Mouse (Mus musculus): ENCODE measurements at regions not wholly inside any gene's neighbourhood (a gene's known extent, or its start where the extent isn't known, plus 50 kb on each side); places are given as distances from the start of the nearest gene placed in this dataset.

DNA sequence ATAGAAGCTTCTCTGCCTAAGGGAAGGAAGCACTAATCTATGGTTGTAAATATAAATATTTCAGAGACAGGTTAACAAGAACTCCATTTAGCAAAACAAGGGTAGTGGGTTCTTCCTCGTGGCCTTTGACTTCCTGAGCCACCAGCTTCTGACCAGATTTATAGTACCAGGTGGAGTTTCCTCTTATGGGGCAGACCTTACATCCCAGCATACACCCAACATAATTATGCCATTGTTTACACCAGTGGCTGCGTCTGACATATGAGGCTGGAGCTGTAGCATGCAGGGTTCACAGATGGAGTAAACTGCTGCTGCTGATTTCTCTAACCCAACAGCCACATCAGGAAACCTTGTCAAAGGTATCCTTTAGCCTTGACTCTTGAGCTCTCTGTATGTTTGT lies 75.5 kb downstream of the Trib2 start:
- no peak for ATAC-seq (replicated peaks; ENCODE audit: low FRiP score, low read depth)
- no peak for TF ChIP-seq CTCF (IDR thresholded peaks at IDR 0.05; ENCODE audit: low read depth)
- 39% methylated on average over 2 of the region's 2 CpGs for WGBS
- no peaks in the 10 kb centered on the region for H3K27me3 ChIP-seq (ENCODE audit: insufficient read depth, low read length)
- H3K27ac ChIP-seq, result no peak overlapping the region
- H3K36me3 ChIP-seq (ENCODE audit: insufficient read depth, low read length), result no peaks in the 10 kb centered on the region
- H3K4me1 ChIP-seq (replicated peaks; ENCODE audit: insufficient read depth, low read length), result no peaks in the 10 kb centered on the region; the same call in 1 of the 2 replicates
- H3K9me3 ChIP-seq (replicated peaks; ENCODE audit: low read length), result no peaks in the 10 kb centered on the region
- H3K9ac ChIP-seq (ENCODE audit: low read depth, low read length), result no peak overlapping the region
- peak; percentile 28 for DNase-seq (ENCODE audit: low spot score)
- H3K4me3 ChIP-seq (replicated peaks; ENCODE audit: low read depth, low read length), result no peak overlapping the region
- H3K4me2 ChIP-seq (ENCODE audit: low read length), result no peak overlapping the region

DNA sequence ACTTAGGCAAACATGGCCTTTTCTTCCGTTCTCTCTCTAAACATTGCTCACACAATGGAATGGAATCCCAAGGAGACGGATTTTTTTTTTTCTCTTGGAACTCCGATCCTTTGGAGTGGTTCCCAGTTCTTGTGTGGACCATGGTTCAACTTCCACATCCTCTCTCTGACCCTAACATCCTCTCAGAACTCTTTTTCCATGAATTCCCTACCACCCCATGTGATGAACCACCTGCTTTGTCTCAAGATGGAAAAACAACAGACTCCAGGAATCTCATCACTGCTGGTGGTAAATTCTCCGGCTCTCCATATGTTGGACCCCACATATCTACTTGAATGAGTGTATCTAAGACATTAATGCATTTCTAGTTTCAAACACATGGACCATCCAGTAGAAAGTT lies 77.7 kb downstream of the Trib2 start:
- Histone ChIP-seq H3K27me3 (ENCODE audit: insufficient read depth, low read length) (no peaks in the 10 kb centered on the region), H3K9ac (ENCODE audit: low read depth, low read length) (no peak overlapping the region)
- no peak for TF ChIP-seq CTCF (IDR thresholded peaks at IDR 0.05; ENCODE audit: low read depth)

GRCm38 (mm10) chr12:15731261-15731660 lies 85.5 kb downstream of the Trib2 start:
- Histone ChIP-seq H3K27me3 (ENCODE audit: insufficient read depth, low read length) (no peaks in the 10 kb centered on the region), H3K27ac (no peak overlapping the region), H3K9me3 (replicated peaks; ENCODE audit: low read length) (no peaks in the 10 kb centered on the region; the same call in 1 of the 2 replicates), H3K4me3 (replicated peaks; ENCODE audit: low read depth, low read length) (no peak overlapping the region), H3K4me2 (ENCODE audit: low read length) (no peak overlapping the region), H3K9ac (ENCODE audit: low read depth, low read length) (no peak overlapping the region), H3K36me3 (ENCODE audit: insufficient read depth, low read length) (no peaks in the 10 kb centered on the region), H3K4me1 (replicated peaks; ENCODE audit: insufficient read depth, low read length) (no peaks in the 10 kb centered on the region)
- DNase-seq (ENCODE audit: low spot score) (peak; percentile 71), ATAC-seq (replicated peaks; ENCODE audit: low FRiP score, low read depth) (no peak)
- no peak for TF ChIP-seq CTCF (IDR thresholded peaks at IDR 0.05; ENCODE audit: low read depth)
- WGBS, result 38% methylated on average over 3 of the region's 3 CpGs

More for the DNA sequence above, 77.7 kb downstream of the Trib2 start:
- Histone ChIP-seq H3K36me3 (ENCODE audit: insufficient read depth, low read length) (no peaks in the 10 kb centered on the region), H3K4me3 (replicated peaks; ENCODE audit: low read depth, low read length) (no peak overlapping the region), H3K9me3 (replicated peaks; ENCODE audit: low read length) (no peaks in the 10 kb centered on the region; the same call in 1 of the 2 replicates), H3K4me2 (ENCODE audit: low read length) (no peak overlapping the region), H3K4me1 (replicated peaks; ENCODE audit: insufficient read depth, low read length) (no peaks in the 10 kb centered on the region; the same call in 1 of the 2 replicates), H3K27ac (no peak overlapping the region)
- WGBS, result 37% methylated on average over 4 of the region's 4 CpGs
- peak; percentile 93 for DNase-seq (ENCODE audit: low spot score)
- peak; percentile 40; the same call in 1 of the 2 replicates for ATAC-seq (replicated peaks; ENCODE audit: low FRiP score, low read depth)

- Histone ChIP-seq H3K9me3 (replicated peaks; ENCODE audit: low read length) (no peaks in the 10 kb centered on the region), H3K27me3 (ENCODE audit: insufficient read depth, low read length) (no peaks in the 10 kb centered on the region), H3K4me1 (replicated peaks; ENCODE audit: insufficient read depth, low read length) (no peaks in the 10 kb centered on the region), H3K27ac (no peak overlapping the region), H3K36me3 (ENCODE audit: insufficient read depth, low read length) (no peaks in the 10 kb centered on the region), H3K4me3 (replicated peaks; ENCODE audit: low read depth, low read length) (no peak overlapping the region), H3K9ac (ENCODE audit: low read depth, low read length) (no peak overlapping the region), H3K4me2 (ENCODE audit: low read length) (no peak overlapping the region)
- TF ChIP-seq CTCF (IDR thresholded peaks at IDR 0.05; ENCODE audit: low read depth), result no peak
- DNase-seq (ENCODE audit: low spot score), result peak; percentile 59
- WGBS, result 52% methylated on average over 3 of the region's 3 CpGs
- ATAC-seq (replicated peaks; ENCODE audit: low FRiP score, low read depth), result no peak
These were observed 87.0 kb downstream of the Trib2 start for GRCm38 (mm10) chr12:15729696-15730095.

DNA sequence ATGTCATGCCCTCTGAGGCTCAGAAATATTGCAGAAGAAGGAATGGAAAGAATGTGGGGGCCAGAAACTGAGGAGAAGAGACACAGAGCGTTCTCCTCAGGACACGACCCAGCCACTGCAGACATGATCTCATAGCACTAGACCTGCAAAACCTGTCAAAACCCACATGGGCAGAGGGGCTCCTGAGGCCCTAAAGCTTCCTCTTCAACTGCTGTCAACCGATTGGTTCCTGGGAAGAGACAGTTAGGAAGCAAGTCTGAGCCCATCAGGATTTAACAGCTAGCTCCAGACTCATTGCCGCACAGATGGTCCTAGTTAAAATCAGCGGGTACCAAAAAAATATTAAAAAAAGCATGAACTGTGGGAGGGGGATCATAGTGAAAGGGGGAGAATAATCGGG lies 93.2 kb downstream of the Trib2 start:
- ATAC-seq (replicated peaks; ENCODE audit: low FRiP score, low read depth) (no peak), DNase-seq (ENCODE audit: low spot score) (no peak)
- Histone ChIP-seq H3K36me3 (ENCODE audit: insufficient read depth, low read length) (no peaks in the 10 kb centered on the region), H3K9ac (ENCODE audit: low read depth, low read length) (no peak overlapping the region), H3K4me3 (replicated peaks; ENCODE audit: low read depth, low read length) (no peak overlapping the region), H3K4me1 (replicated peaks; ENCODE audit: insufficient read depth, low read length) (0 out of 2 replicates have a peak, but pooled peaks cover 2% of the 10 kb centered on the region), H3K9me3 (replicated peaks; ENCODE audit: low read length) (no peaks in the 10 kb centered on the region), H3K27me3 (ENCODE audit: insufficient read depth, low read length) (no peaks in the 10 kb centered on the region), H3K4me2 (ENCODE audit: low read length) (no peak overlapping the region), H3K27ac (no peak overlapping the region)
- 76% methylated on average over 6 of the region's 6 CpGs for WGBS
- no peak for TF ChIP-seq CTCF (IDR thresholded peaks at IDR 0.05; ENCODE audit: low read depth)

GRCm38 (mm10) chr12:15722161-15722560 lies 94.6 kb downstream of the Trib2 start:
- TF ChIP-seq CTCF (IDR thresholded peaks at IDR 0.05; ENCODE audit: low read depth), result no peak
- no peak overlapping the region for H3K9ac ChIP-seq (ENCODE audit: low read depth, low read length)
- H3K27ac ChIP-seq, result no peak overlapping the region
- H3K27me3 ChIP-seq (ENCODE audit: insufficient read depth, low read length), result no peaks in the 10 kb centered on the region
- no peaks in the 10 kb centered on the region for H3K9me3 ChIP-seq (replicated peaks; ENCODE audit: low read length)
- ATAC-seq (replicated peaks; ENCODE audit: low FRiP score, low read depth), result no peak
- H3K4me1 ChIP-seq (replicated peaks; ENCODE audit: insufficient read depth, low read length), result 0 out of 2 replicates have a peak, but pooled peaks cover 2% of the 10 kb centered on the region
- 70% methylated on average over 2 of the region's 2 CpGs for WGBS
- no peak for DNase-seq (ENCODE audit: low spot score)
- no peak overlapping the region for H3K4me2 ChIP-seq (ENCODE audit: low read length)
- H3K36me3 ChIP-seq (ENCODE audit: insufficient read depth, low read length), result no peaks in the 10 kb centered on the region
- no peak overlapping the region for H3K4me3 ChIP-seq (replicated peaks; ENCODE audit: low read depth, low read length)

GRCm38 (mm10) chr12:15720171-15720570 lies 96.6 kb downstream of the Trib2 start:
- Histone ChIP-seq H3K27me3 (ENCODE audit: insufficient read depth, low read length) (no peaks in the 10 kb centered on the region), H3K9ac (ENCODE audit: low read depth, low read length) (no peak overlapping the region), H3K9me3 (replicated peaks; ENCODE audit: low read length) (no peaks in the 10 kb centered on the region), H3K4me1 (replicated peaks; ENCODE audit: insufficient read depth, low read length) (peaks cover 2% of the 10 kb centered on the region; the same call in 1 of the 2 replicates), H3K36me3 (ENCODE audit: insufficient read depth, low read length) (no peaks in the 10 kb centered on the region), H3K4me3 (replicated peaks; ENCODE audit: low read depth, low read length) (no peak overlapping the region), H3K4me2 (ENCODE audit: low read length) (no peak overlapping the region), H3K27ac (no peak overlapping the region)
- WGBS, result 70% methylated on average over 6 of the region's 6 CpGs
- ATAC-seq (replicated peaks; ENCODE audit: low FRiP score, low read depth), result no peak
- no peak for TF ChIP-seq CTCF (IDR thresholded peaks at IDR 0.05; ENCODE audit: low read depth)
- DNase-seq (ENCODE audit: low spot score), result no peak

All from kidney, postnatal 0 days (tissue).